Mouse (Mus musculus): ENCODE results near the gene Hoxd1. TPM values are rescaled to one million over a fixed set of nuclear protein-coding genes. Genes with fewer than 3 reads are reported as not detected.

Hoxd1 gene
- not detected in 2 replicates for polyA plus RNA-seq (2012; rRNA removed)

GRCm38 (mm10) chr2:74762522-74763244, at the start of gene Hoxd1:
TSS of gene Hoxd1 (plus strand) at chr2:74762980.

DNA sequence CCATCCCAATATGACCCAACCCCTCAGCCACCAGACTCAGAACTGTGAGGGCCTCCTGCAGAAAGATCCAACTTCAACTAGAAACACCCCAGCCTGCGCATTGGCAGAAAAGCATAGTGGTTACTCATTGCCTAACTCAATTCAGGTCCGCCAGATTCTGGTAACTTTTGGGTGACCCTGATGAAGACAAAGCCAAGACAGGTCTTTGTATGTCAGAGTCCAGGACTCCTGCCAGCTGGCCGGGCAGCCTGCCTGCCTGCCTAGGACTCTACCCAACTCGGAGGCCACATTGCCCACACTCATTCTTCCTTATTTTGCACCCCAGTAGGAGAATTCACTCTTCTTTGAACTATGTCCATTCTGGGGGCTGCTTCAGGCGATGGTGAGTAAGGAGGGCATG, 36.2 kb upstream of the Hoxd1 start, which contains the start of gene Gm28230:
TSS of gene Gm28230 (plus strand) at position 178 of the 400 bp plus-strand sequence.

Other genes with a start within 250 kb of the Hoxd1 start
- 3.1 and 4.2 TPM in 2 replicates for gene Lnpk, start 183.5 kb upstream of the Hoxd1 start, polyA plus RNA-seq (2012; rRNA removed)
- 0.09 TPM in 1 of 2 replicates, not detected in the other for gene Evx2, start 103.4 kb upstream of the Hoxd1 start, polyA plus RNA-seq (2012; rRNA removed)
- not detected in 2 replicates for gene Hoxd13, start 94.7 kb upstream of the Hoxd1 start, polyA plus RNA-seq (2012; rRNA removed)
- not detected in 2 replicates for gene Hoxd12, start 88.0 kb upstream of the Hoxd1 start, polyA plus RNA-seq (2012; rRNA removed)
- 5.3 and 8.9 TPM in 2 replicates for gene Hoxd11, start 83.4 kb upstream of the Hoxd1 start, polyA plus RNA-seq (2012; rRNA removed)
- 2.6 and 4.0 TPM in 2 replicates for gene Hoxd10, start 71.1 kb upstream of the Hoxd1 start, polyA plus RNA-seq (2012; rRNA removed)
- 36.3 and 61.8 TPM in 2 replicates for gene Hoxd9, start 65.3 kb upstream of the Hoxd1 start, polyA plus RNA-seq (2012; rRNA removed)
- gene Hoxd8, start 58.4 kb upstream of the Hoxd1 start, polyA plus RNA-seq (2012; rRNA removed): 53.7 and 57.4 TPM in 2 replicates
- 33.7 and 35.8 TPM in 2 replicates for gene Hoxd3, start 51.1 kb upstream of the Hoxd1 start, polyA plus RNA-seq (2012; rRNA removed)
- 64.9 and 92.3 TPM in 2 replicates for gene Hoxd4, start 51.1 kb upstream of the Hoxd1 start, polyA plus RNA-seq (2012; rRNA removed)
- gene Gm28230, start 36.3 kb upstream of the Hoxd1 start, polyA plus RNA-seq (2012; rRNA removed): 5.1 and 7.9 TPM in 2 replicates
- 58.5 and 107 TPM in 2 replicates for gene Mtx2, start 62.8 kb downstream of the Hoxd1 start, polyA plus RNA-seq (2012; rRNA removed)

Data from ovary, adult 2 months (tissue).